Mouse (Mus musculus) lung, postnatal 36 days (tissue): ENCODE data around the gene Srcap.
"Not testable (repeated sequence)": the region's sequence is repeated elsewhere in the genome, so short reads cannot be mapped to it uniquely, and the experiment has no call there.

Experiments
- DNase-seq: peaks from one replicate; pipeline ENCODE4 v3.0.0; 2022; ENCODE audit warnings: mixed read lengths

The Srcap gene

GRCm38 (mm10) chr7:127511808-127512230 is at the start of gene Srcap:
TSS of gene Srcap (plus strand) at chr7:127511983.
- peak; percentile 99 for DNase-seq

GRCm38 (mm10) chr7:127465191-127465590 is 46.6 kb upstream of the Srcap start:
- DNase-seq = no peak

- DNase-seq = not testable (repeated sequence)
Observed at GRCm38 (mm10) chr7:127465670-127466069, 46.1 kb upstream of the Srcap start.

GRCm38 (mm10) chr7:127466606-127467005 is 45.2 kb upstream of the Srcap start:
- no peak for DNase-seq

GRCm38 (mm10) chr7:127470011-127470715 is 41.6 kb upstream of the Srcap start:
- peak; percentile 42 for DNase-seq

- DNase-seq = peak; percentile 97
Observed at GRCm38 (mm10) chr7:127470743-127471645, 40.8 kb upstream of the Srcap start.

GRCm38 (mm10) chr7:127471646-127472010 is 40.2 kb upstream of the Srcap start:
- no peak for DNase-seq

GRCm38 (mm10) chr7:127472060-127472459 is 39.7 kb upstream of the Srcap start:
- no peak for DNase-seq

- DNase-seq = no peak
Observed at GRCm38 (mm10) chr7:127473705-127474104, 38.1 kb upstream of the Srcap start.

- DNase-seq = no peak
Observed at GRCm38 (mm10) chr7:127474378-127475070, 37.3 kb upstream of the Srcap start.

- no peak for DNase-seq
Observed at GRCm38 (mm10) chr7:127475186-127475740, 36.5 kb upstream of the Srcap start.

- DNase-seq = no peak
Observed at GRCm38 (mm10) chr7:127476336-127476735, 35.4 kb upstream of the Srcap start.

GRCm38 (mm10) chr7:127476855-127477254 is 34.9 kb upstream of the Srcap start:
- no peak for DNase-seq

GRCm38 (mm10) chr7:127477687-127478634 is 33.8 kb upstream of the Srcap start:
- DNase-seq = peak; percentile 100

GRCm38 (mm10) chr7:127478635-127479317 is 33.0 kb upstream of the Srcap start, which contains the start of gene Fbrs:
TSS of gene Fbrs (plus strand) at chr7:127479199.
- peak; percentile 99 for DNase-seq

- DNase-seq = peak; percentile 18
Observed at GRCm38 (mm10) chr7:127479318-127480225, 32.2 kb upstream of the Srcap start.

- DNase-seq = peak; percentile 42
Observed at GRCm38 (mm10) chr7:127480321-127480720, 31.5 kb upstream of the Srcap start.

- no peak for DNase-seq
Observed at GRCm38 (mm10) chr7:127485416-127485815, 26.4 kb upstream of the Srcap start.

GRCm38 (mm10) chr7:127488364-127488763 is 23.4 kb upstream of the Srcap start:
- DNase-seq = not testable (repeated sequence)

GRCm38 (mm10) chr7:127489982-127490381 is 21.8 kb upstream of the Srcap start:
- no peak for DNase-seq
